Mouse (Mus musculus): ENCODE results near the gene Klf14. TPM values are rescaled to one million over a fixed set of nuclear protein-coding genes. Genes with fewer than 3 reads are reported as not detected.

Klf14 gene
- total RNA-seq, 1 experiment from 2014 or later: not detected

Other genes starting within 250 kb of the Klf14 start
- gene Mest, start 235.5 kb downstream of the Klf14 start, total RNA-seq (2017): 1.1 and 2.1 TPM in 2 replicates
- gene Copg2, start 62.3 kb downstream of the Klf14 start, total RNA-seq (2017): 31.7 and 36.7 TPM in 2 replicates
- not detected in 2 replicates for gene Tsga13, start 43.5 kb downstream of the Klf14 start, total RNA-seq (2017)

Data from neutrophil, adult 5-6 weeks (primary cell).